Mouse (Mus musculus): ENCODE data around the gene Arhgef3.

- TF ChIP-seq CTCF (IDR thresholded peaks at IDR 0.05; ENCODE audit: low read depth): no peak
- no peak for TF ChIP-seq EP300 (IDR thresholded peaks at IDR 0.05; ENCODE audit: low read depth)
Observed at GRCm38 (mm10) chr14:27186596-27186995, 71.9 kb downstream of the Arhgef3 start.
